Mouse (Mus musculus) hindbrain, embryonic 16.5 days (tissue): Measurements from ENCODE around the gene Mbd3. TPM values are rescaled to one million over a fixed set of nuclear protein-coding genes. Genes with fewer than 3 reads are reported as not detected.

Experiments
- ATAC-seq: fragments of 200-750 bp; cut with Nextera tagmentation; 2 replicates; pipeline ENCODE4 v1.8.0; 2017; ENCODE audit warnings: moderate TSS enrichment, moderate library complexity
- H3K27ac ChIP-seq: fragments of 300-500 bp; sonication (generic); 2 replicates; pipeline ENCODE4 v1.5.1; 2014; ENCODE audit warnings: low read depth, mild to moderate bottlenecking, control low read depth, low read length, moderate library complexity
- H3K27me3 ChIP-seq: fragments of 300-500 bp; sonication (generic); replicated peaks from 2 replicates; pipeline ENCODE4 v1.6.1; 2014; ENCODE audit warnings: low read length; ENCODE audit not compliant: control insufficient read depth, insufficient read depth
- H3K36me3 ChIP-seq: fragments of 300-500 bp; sonication (generic); 2 replicates; pipeline ENCODE4 v1.6.1; 2014; ENCODE audit warnings: mild to moderate bottlenecking, low read length, moderate library complexity, mixed read lengths; ENCODE audit not compliant: control insufficient read depth, insufficient read depth
- H3K4me1 ChIP-seq: fragments of 300-500 bp; sonication (generic); 2 replicates; pipeline ENCODE4 v1.6.1; 2014; ENCODE audit warnings: low read depth, low read length; ENCODE audit not compliant: control insufficient read depth, insufficient read depth
- H3K4me2 ChIP-seq: fragments of 300-500 bp; sonication (generic); 2 replicates; pipeline ENCODE4 v1.6.1; 2014; ENCODE audit warnings: mild to moderate bottlenecking, low read length, control low read depth, moderate library complexity
- H3K4me3 ChIP-seq: fragments of 300-500 bp; sonication (generic); 2 replicates; pipeline ENCODE4 v1.5.1; 2014; ENCODE audit warnings: mild to moderate bottlenecking, low read length, control low read depth, moderate library complexity
- H3K9ac ChIP-seq: fragments of 300-500 bp; sonication (generic); 2 replicates; pipeline ENCODE4 v1.6.1; 2014; ENCODE audit warnings: low read depth, mild to moderate bottlenecking, control low read depth, low read length, moderate library complexity
- H3K9me3 ChIP-seq: fragments of 300-500 bp; sonication (generic); 2 replicates; pipeline ENCODE4 v1.6.1; 2014; ENCODE audit warnings: mild to moderate bottlenecking, low read length, moderate library complexity; ENCODE audit not compliant: control insufficient read depth
- WGBS: fragments of 180-500 bp; shearing (Covaris S2); extraction: QIAGEN DNeasy Blood & Tissue Kit; methylation state at CpG from one replicate; pipeline ENCODE4 v1.1.7; 2014; 5-methylcytosine and 5-hydroxymethylcytosine counted together
- polyA plus RNA-seq: library from polyadenylated mRNA; unstranded; fragments of >200 nt; fragmentation: Nextera tagmentation; extraction: Ambion mirVana; gene quantifications from 2 replicates; pipeline ENCODE4 v1.2.1, GENCODE M21; 2015

Gene Mbd3
- polyA plus RNA-seq, 1 experiment from 2014 or later = 196 TPM

GRCm38 (mm10) chr10:80417841-80418240 is 18.5 kb upstream of the Mbd3 start:
- 47% methylated on average over 1 of the region's 1 CpGs for WGBS
- Histone ChIP-seq H3K9me3 (no peaks in the 10 kb centered on the region), H3K27ac (peak overlapping the region; percentile 13; the same call in 1 of the 2 replicates), H3K4me1 (peaks cover 10% of the 10 kb centered on the region), H3K36me3 (peaks cover 48% of the 10 kb centered on the region), H3K4me3 (no peak overlapping the region), H3K9ac (no peak overlapping the region), H3K27me3 (no peaks in the 10 kb centered on the region), H3K4me2 (no peak overlapping the region)
- no peak for ATAC-seq

- Histone ChIP-seq H3K27me3 (no peaks in the 10 kb centered on the region), H3K4me1 (peaks cover 8% of the 10 kb centered on the region), H3K9ac (no peak overlapping the region), H3K36me3 (peaks cover 50% of the 10 kb centered on the region), H3K9me3 (no peaks in the 10 kb centered on the region), H3K27ac (peak overlapping the region; percentile 25; the same call in 1 of the 2 replicates), H3K4me3 (no peak overlapping the region), H3K4me2 (no peak overlapping the region)
- ATAC-seq = no peak
- 81% methylated on average over 10 of the region's 10 CpGs for WGBS
These were observed 18.0 kb upstream of the Mbd3 start for GRCm38 (mm10) chr10:80417371-80417770.

GRCm38 (mm10) chr10:80415566-80415965 is 16.2 kb upstream of the Mbd3 start:
- Histone ChIP-seq H3K9me3 (no peaks in the 10 kb centered on the region), H3K27me3 (no peaks in the 10 kb centered on the region), H3K27ac (no peak overlapping the region), H3K4me1 (peaks cover 5% of the 10 kb centered on the region), H3K4me3 (no peak overlapping the region), H3K4me2 (no peak overlapping the region), H3K9ac (no peak overlapping the region), H3K36me3 (peaks cover 61% of the 10 kb centered on the region)
- 87% methylated on average over 7 of the region's 7 CpGs for WGBS
- no peak for ATAC-seq

GRCm38 (mm10) chr10:80412656-80413541 is 13.5 kb upstream of the Mbd3 start:
- Histone ChIP-seq H3K9ac (peak overlapping the region; percentile 4; the same call in 1 of the 2 replicates), H3K4me2 (no peak overlapping the region), H3K36me3 (peaks cover 57% of the 10 kb centered on the region), H3K9me3 (no peaks in the 10 kb centered on the region), H3K4me1 (no peaks in the 10 kb centered on the region; the same call in 1 of the 2 replicates), H3K27me3 (no peaks in the 10 kb centered on the region), H3K27ac (peak overlapping the region; percentile 30; the same call in 1 of the 2 replicates), H3K4me3 (no peak overlapping the region)
- WGBS = 76% methylated on average over 43 of the region's 44 CpGs
- peak; percentile 77 for ATAC-seq

GRCm38 (mm10) chr10:80407924-80408323 is 8.6 kb upstream of the Mbd3 start:
- no peak overlapping the region for H3K27ac ChIP-seq
- no peak overlapping the region for H3K4me2 ChIP-seq
- H3K9me3 ChIP-seq = no peaks in the 10 kb centered on the region
- H3K4me3 ChIP-seq = no peak overlapping the region
- peaks cover 16% of the 10 kb centered on the region for H3K4me1 ChIP-seq
- no peak for ATAC-seq
- no peak overlapping the region for H3K9ac ChIP-seq
- 50% methylated on average over 4 of the region's 4 CpGs for WGBS
- peaks cover 37% of the 10 kb centered on the region for H3K36me3 ChIP-seq
- no peaks in the 10 kb centered on the region for H3K27me3 ChIP-seq

GRCm38 (mm10) chr10:80406684-80407501 is 7.5 kb upstream of the Mbd3 start, which contains the start of gene Uqcr11:
Gene Uqcr11 (minus strand): TSS chr10:80406830.
- Histone ChIP-seq H3K4me2 (peak within 1 kb of the TSS; percentile 97), H3K27me3 (no peaks in the 10 kb centered on the region), H3K4me3 (peak within 1 kb of the TSS; percentile 77), H3K27ac (peak within 1 kb of the TSS; percentile 82), H3K9ac (peak within 1 kb of the TSS; percentile 83), H3K9me3 (no peaks in the 10 kb centered on the region), H3K4me1 (peaks cover 16% of the 10 kb centered on the region), H3K36me3 (peaks cover 38% of the 10 kb centered on the region)
- WGBS = 2% methylated on average over 27 of the region's 27 CpGs
- ATAC-seq = peak; percentile 87

GRCm38 (mm10) chr10:80405481-80406173 is 6.3 kb upstream of the Mbd3 start:
- no peaks in the 10 kb centered on the region for H3K27me3 ChIP-seq
- no peaks in the 10 kb centered on the region for H3K9me3 ChIP-seq
- H3K4me2 ChIP-seq = peak overlapping the region; percentile 97
- peaks cover 25% of the 10 kb centered on the region for H3K36me3 ChIP-seq
- H3K27ac ChIP-seq = no peak overlapping the region
- peaks cover 16% of the 10 kb centered on the region for H3K4me1 ChIP-seq
- peak overlapping the region; percentile 77 for H3K4me3 ChIP-seq
- 55% methylated on average over 10 of the region's 10 CpGs for WGBS
- H3K9ac ChIP-seq = peak overlapping the region; percentile 83
- no peak for ATAC-seq

- Histone ChIP-seq H3K9ac (no peak overlapping the region), H3K36me3 (peaks cover 18% of the 10 kb centered on the region), H3K4me1 (peaks cover 22% of the 10 kb centered on the region), H3K27me3 (no peaks in the 10 kb centered on the region), H3K4me3 (no peak overlapping the region), H3K27ac (no peak overlapping the region), H3K9me3 (no peaks in the 10 kb centered on the region), H3K4me2 (no peak overlapping the region)
- no peak for ATAC-seq
- WGBS = 91% methylated on average over 4 of the region's 4 CpGs
These were observed 3.8 kb upstream of the Mbd3 start for GRCm38 (mm10) chr10:80403044-80403692.
